Mouse (Mus musculus): Measurements from ENCODE around the gene Fancc. TPM values are rescaled to one million over a fixed set of nuclear protein-coding genes. Genes with fewer than 3 reads are reported as not detected.

Fancc gene
- polyA plus RNA-seq, 1 experiment from 2014 or later: 28.7 TPM

- Histone ChIP-seq H3K27ac (0 out of 2 replicates have a peak overlapping the region, but pooled peaks have one; percentile 12), H3K27me3 (no peaks in the 10 kb centered on the region), H3K4me1 (peaks cover 19% of the 10 kb centered on the region), H3K4me2 (no peak overlapping the region), H3K36me3 (no peaks in the 10 kb centered on the region), H3K9me3 (no peaks in the 10 kb centered on the region), H3K9ac (no peak overlapping the region), H3K4me3 (no peak overlapping the region)
- no peak for ATAC-seq (ENCODE audit: borderline replicate concordance, extremely low read depth, low FRiP score, low TSS enrichment)
- WGBS: 40% methylated on average over 4 of the region's 4 CpGs
These were observed 85.6 kb downstream of the Fancc start for GRCm38 (mm10) chr13:63411310-63412022.

- H3K4me1 ChIP-seq: peaks cover 19% of the 10 kb centered on the region
- H3K9me3 ChIP-seq: no peaks in the 10 kb centered on the region
- WGBS: 40% methylated on average over 9 of the region's 9 CpGs
- H3K27ac ChIP-seq: 0 out of 2 replicates have a peak overlapping the region, but pooled peaks have one; percentile 12
- no peak overlapping the region for H3K9ac ChIP-seq
- H3K27me3 ChIP-seq: no peaks in the 10 kb centered on the region
- no peak for ATAC-seq (ENCODE audit: borderline replicate concordance, extremely low read depth, low FRiP score, low TSS enrichment)
- H3K36me3 ChIP-seq: no peaks in the 10 kb centered on the region
- H3K4me2 ChIP-seq: no peak overlapping the region
- H3K4me3 ChIP-seq: no peak overlapping the region
These were observed 86.3 kb downstream of the Fancc start for GRCm38 (mm10) chr13:63410578-63411298.

- H3K27me3 ChIP-seq: no peaks in the 10 kb centered on the region
- H3K4me3 ChIP-seq: no peak overlapping the region
- no peak overlapping the region for H3K27ac ChIP-seq
- no peak overlapping the region for H3K9ac ChIP-seq
- H3K36me3 ChIP-seq: no peaks in the 10 kb centered on the region
- no peak for ATAC-seq (ENCODE audit: borderline replicate concordance, extremely low read depth, low FRiP score, low TSS enrichment)
- H3K4me1 ChIP-seq: peaks cover 12% of the 10 kb centered on the region; the same call in 1 of the 2 replicates
- no peaks in the 10 kb centered on the region for H3K9me3 ChIP-seq
- 69% methylated on average over 4 of the region's 4 CpGs for WGBS
- H3K4me2 ChIP-seq: no peak overlapping the region
These were observed 91.9 kb downstream of the Fancc start for GRCm38 (mm10) chr13:63405151-63405550.

GRCm38 (mm10) chr13:63404657-63405056, 92.4 kb downstream of the Fancc start:
- Histone ChIP-seq H3K9me3 (no peaks in the 10 kb centered on the region), H3K27me3 (no peaks in the 10 kb centered on the region), H3K36me3 (no peaks in the 10 kb centered on the region), H3K4me1 (peaks cover 10% of the 10 kb centered on the region; the same call in 1 of the 2 replicates), H3K4me3 (no peak overlapping the region), H3K27ac (no peak overlapping the region), H3K9ac (no peak overlapping the region), H3K4me2 (no peak overlapping the region)
- WGBS: 83% methylated on average over 2 of the region's 2 CpGs
- no peak for ATAC-seq (ENCODE audit: borderline replicate concordance, extremely low read depth, low FRiP score, low TSS enrichment)

- H3K9ac ChIP-seq: no peak overlapping the region
- no peaks in the 10 kb centered on the region for H3K9me3 ChIP-seq
- no peak overlapping the region for H3K27ac ChIP-seq
- WGBS: 51% methylated on average over 2 of the region's 2 CpGs
- no peak overlapping the region for H3K4me3 ChIP-seq
- ATAC-seq (ENCODE audit: borderline replicate concordance, extremely low read depth, low FRiP score, low TSS enrichment): no peak
- no peaks in the 10 kb centered on the region for H3K36me3 ChIP-seq
- no peak overlapping the region for H3K4me2 ChIP-seq
- H3K4me1 ChIP-seq: peaks cover 9% of the 10 kb centered on the region; the same call in 1 of the 2 replicates
- no peaks in the 10 kb centered on the region for H3K27me3 ChIP-seq
These were observed 94.3 kb downstream of the Fancc start for GRCm38 (mm10) chr13:63402823-63403222.

- no peak overlapping the region for H3K4me3 ChIP-seq
- peak; percentile 55; the same call in 1 of the 2 replicates for ATAC-seq (ENCODE audit: borderline replicate concordance, extremely low read depth, low FRiP score, low TSS enrichment)
- no peak overlapping the region for H3K9ac ChIP-seq
- no peaks in the 10 kb centered on the region for H3K9me3 ChIP-seq
- H3K4me1 ChIP-seq: peaks cover 6% of the 10 kb centered on the region; the same call in 1 of the 2 replicates
- no peaks in the 10 kb centered on the region for H3K27me3 ChIP-seq
- no peaks in the 10 kb centered on the region for H3K36me3 ChIP-seq
- H3K4me2 ChIP-seq: no peak overlapping the region
- 0 out of 2 replicates have a peak overlapping the region, but pooled peaks have one; percentile 34 for H3K27ac ChIP-seq
- 70% methylated on average over 6 of the region's 6 CpGs for WGBS
These were observed 97.0 kb downstream of the Fancc start for GRCm38 (mm10) chr13:63400069-63400468.

GRCm38 (mm10) chr13:63397420-63397819, 99.7 kb downstream of the Fancc start:
- Histone ChIP-seq H3K9ac (no peak overlapping the region), H3K9me3 (no peaks in the 10 kb centered on the region), H3K4me2 (no peak overlapping the region), H3K27me3 (no peaks in the 10 kb centered on the region), H3K4me1 (no peaks in the 10 kb centered on the region), H3K4me3 (no peak overlapping the region), H3K27ac (no peak overlapping the region), H3K36me3 (no peaks in the 10 kb centered on the region)
- no peak for ATAC-seq (ENCODE audit: borderline replicate concordance, extremely low read depth, low FRiP score, low TSS enrichment)
- WGBS: 79% methylated on average over 1 of the region's 1 CpGs

- Histone ChIP-seq H3K9ac (no peak overlapping the region), H3K9me3 (no peaks in the 10 kb centered on the region), H3K4me1 (no peaks in the 10 kb centered on the region), H3K27ac (no peak overlapping the region), H3K27me3 (no peaks in the 10 kb centered on the region), H3K4me2 (no peak overlapping the region), H3K36me3 (no peaks in the 10 kb centered on the region), H3K4me3 (no peak overlapping the region)
- ATAC-seq (ENCODE audit: borderline replicate concordance, extremely low read depth, low FRiP score, low TSS enrichment): no peak
- 80% methylated on average over 7 of the region's 7 CpGs for WGBS
These were observed 102.6 kb downstream of the Fancc start for GRCm38 (mm10) chr13:63394304-63395063.

- Histone ChIP-seq H3K36me3 (no peaks in the 10 kb centered on the region), H3K4me2 (no peak overlapping the region), H3K27me3 (no peaks in the 10 kb centered on the region), H3K4me1 (no peaks in the 10 kb centered on the region), H3K27ac (no peak overlapping the region), H3K4me3 (no peak overlapping the region), H3K9me3 (no peaks in the 10 kb centered on the region), H3K9ac (no peak overlapping the region)
- ATAC-seq (ENCODE audit: borderline replicate concordance, extremely low read depth, low FRiP score, low TSS enrichment): no peak
- WGBS: 73% methylated on average over 2 of the region's 2 CpGs
These were observed 111.8 kb downstream of the Fancc start for GRCm38 (mm10) chr13:63385234-63385633.

- Histone ChIP-seq H3K9ac (no peak overlapping the region), H3K36me3 (no peaks in the 10 kb centered on the region), H3K27ac (no peak overlapping the region), H3K27me3 (no peaks in the 10 kb centered on the region), H3K4me3 (no peak overlapping the region), H3K9me3 (no peaks in the 10 kb centered on the region), H3K4me1 (no peaks in the 10 kb centered on the region), H3K4me2 (no peak overlapping the region)
- ATAC-seq (ENCODE audit: borderline replicate concordance, extremely low read depth, low FRiP score, low TSS enrichment): no peak
- WGBS: 88% methylated on average over 3 of the region's 3 CpGs
These were observed 112.3 kb downstream of the Fancc start for GRCm38 (mm10) chr13:63384775-63385174.

- WGBS: 62% methylated on average over 2 of the region's 2 CpGs
- no peaks in the 10 kb centered on the region for H3K36me3 ChIP-seq
- H3K27me3 ChIP-seq: no peaks in the 10 kb centered on the region
- no peaks in the 10 kb centered on the region for H3K9me3 ChIP-seq
- no peaks in the 10 kb centered on the region for H3K4me1 ChIP-seq
- H3K27ac ChIP-seq: no peak overlapping the region
- H3K9ac ChIP-seq: no peak overlapping the region
- no peak overlapping the region for H3K4me3 ChIP-seq
- no peak overlapping the region for H3K4me2 ChIP-seq
- no peak for ATAC-seq (ENCODE audit: borderline replicate concordance, extremely low read depth, low FRiP score, low TSS enrichment)
These were observed 114.9 kb downstream of the Fancc start for GRCm38 (mm10) chr13:63382206-63382605.
